Mouse (Mus musculus): ENCODE results near the gene Acsl1.
"Not testable (repeated sequence)": the region's sequence is repeated elsewhere in the genome, so short reads cannot be mapped to it uniquely, and the experiment has no call there.

Acsl1 gene

DNA sequence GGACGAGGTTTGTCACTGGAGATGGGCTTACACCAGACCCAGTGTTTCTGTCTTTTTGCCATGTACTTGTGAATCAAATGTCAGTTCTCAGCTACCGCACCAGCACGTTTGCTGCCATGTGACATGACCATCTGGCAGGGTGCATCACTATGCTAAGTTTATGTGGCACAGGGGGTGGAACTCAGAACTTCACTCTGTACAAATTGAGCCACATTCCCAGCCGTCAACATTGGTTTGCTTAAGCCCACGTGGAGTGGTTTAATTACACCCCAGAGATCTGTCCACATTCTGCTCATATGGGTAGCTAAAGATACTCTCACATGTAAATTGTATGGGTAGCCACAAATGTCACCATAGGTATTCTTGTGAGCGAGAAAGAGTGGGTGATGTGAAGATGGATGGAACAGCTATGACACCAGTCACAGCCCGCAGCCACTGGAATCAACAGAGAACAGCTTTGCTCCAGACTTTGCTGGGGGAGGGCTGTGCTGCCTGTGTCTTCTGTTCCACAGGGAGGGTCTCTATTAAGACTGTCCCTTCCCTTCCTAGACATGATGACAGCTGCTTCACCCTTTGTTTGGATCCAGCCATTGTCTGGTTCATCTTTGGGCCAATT, 96.2 kb downstream of the Acsl1 start:
- no peak for DNase-seq

DNA sequence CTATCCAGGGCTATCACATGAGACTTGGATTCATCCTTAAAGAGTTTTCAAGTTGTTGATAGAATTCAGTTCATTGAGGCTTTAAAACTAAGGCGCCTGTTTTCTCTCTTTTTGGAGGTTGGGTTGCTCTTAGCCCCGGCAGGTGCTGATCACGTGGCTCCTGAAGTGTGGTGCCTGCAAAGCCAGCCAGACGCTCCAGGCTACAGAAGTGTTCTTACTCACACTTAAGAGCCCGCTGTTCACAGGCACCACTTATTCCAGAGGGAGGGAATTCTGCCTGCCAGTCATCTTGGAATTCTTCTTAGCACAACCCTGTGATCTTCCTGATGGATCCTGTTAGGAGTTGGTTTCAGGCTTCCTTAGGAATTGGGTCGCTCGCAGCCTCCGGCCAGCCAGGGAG, 97.1 kb downstream of the Acsl1 start:
- no peak for DNase-seq

DNA sequence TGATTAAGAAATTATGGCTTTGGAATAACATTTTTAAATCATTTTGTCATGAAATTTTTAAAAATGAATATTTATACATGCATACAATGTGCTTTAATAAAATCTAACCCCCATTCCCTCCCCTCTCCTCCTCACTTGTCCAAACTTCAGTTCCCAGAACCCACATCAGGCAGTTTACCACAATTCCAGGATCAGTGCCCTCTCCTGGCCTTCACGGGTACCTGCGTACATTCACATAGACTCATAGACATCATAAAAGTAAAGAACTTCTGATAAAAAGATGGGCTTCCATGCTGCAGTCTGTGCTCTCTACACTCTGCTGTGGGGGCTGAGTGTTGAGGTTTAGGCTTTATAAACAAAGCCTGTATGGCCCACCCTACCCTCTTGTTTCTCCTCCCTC, 98.1 kb downstream of the Acsl1 start:
- no peak for DNase-seq

DNA sequence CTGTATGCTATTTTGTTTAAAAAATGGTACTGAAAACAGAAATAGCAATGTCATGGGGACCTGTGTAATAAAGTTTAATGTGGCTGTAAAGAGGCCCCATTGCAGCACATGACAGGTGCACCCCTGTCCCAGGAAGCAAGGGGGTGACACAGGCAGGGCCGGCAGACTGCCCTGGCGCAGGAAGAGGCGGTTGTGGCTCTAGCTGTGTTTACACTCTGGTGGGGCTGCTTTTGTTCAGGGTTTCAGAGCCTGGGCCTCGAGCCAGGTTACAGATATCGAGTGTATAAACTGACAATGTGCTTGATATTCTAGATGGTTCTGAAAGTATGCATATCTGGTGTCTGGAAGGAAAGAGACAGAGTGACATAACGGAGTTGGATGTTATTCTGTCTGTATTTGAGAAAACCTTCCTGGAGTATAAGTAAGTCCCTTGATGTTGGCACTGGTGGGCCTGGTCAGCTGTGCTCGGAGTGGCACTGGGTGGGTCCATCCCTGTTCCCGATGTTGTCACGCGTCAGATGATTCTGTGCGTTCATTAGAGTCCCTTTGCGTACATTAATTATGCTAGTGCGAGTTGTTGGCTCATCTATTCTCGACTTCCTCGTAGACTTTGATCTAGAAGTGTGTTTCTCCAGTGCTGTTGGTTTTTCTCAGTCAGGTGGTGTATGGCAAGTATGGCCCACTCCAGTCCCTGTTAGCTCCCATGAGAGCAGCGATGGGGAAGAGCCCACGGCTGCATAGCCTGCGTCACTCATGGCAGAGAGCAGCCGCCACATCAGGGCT, 99.0 kb downstream of the Acsl1 start:
- DNase-seq, result no peak

DNA sequence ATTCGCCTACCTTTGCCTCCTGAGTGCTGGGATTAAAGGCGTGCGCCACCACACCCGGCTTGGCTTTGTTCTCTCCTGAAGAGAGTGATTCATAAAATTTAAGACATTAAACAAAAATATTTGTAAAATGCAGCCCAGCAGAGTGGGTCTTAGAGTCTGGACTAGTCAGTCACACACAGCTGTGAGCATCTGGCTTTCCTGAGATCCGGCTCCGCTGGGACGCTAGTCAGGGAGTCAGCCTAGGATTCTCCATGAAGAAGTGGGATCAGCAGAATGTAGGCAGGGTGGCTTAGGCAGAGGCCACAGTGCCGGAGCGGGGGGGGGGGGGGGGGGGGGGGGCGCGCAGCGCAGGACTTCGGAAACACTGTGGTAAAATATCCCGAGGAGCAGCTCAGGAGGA, 99.8 kb downstream of the Acsl1 start:
- DNase-seq, result no peak

DNA sequence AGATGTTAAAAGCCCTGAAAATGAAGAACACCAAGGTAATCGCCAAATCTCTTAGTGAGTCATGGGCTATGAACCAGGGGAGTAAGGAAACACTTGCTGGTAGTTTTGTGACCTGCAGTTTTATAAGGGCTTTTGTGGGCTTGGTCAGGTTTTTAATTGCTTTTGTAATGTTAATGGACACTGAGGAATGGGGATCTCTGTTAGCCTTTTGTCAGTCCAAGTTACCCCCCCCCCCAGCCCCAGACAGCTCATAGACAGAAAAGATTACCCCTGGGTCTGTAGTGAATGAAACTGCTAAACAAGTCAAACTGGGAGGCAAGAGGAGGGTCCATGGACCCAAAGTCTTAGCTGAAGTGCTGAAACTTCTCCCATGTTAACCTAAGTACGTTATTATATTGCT, 102.6 kb downstream of the Acsl1 start:
- DNase-seq, result no peak

DNA sequence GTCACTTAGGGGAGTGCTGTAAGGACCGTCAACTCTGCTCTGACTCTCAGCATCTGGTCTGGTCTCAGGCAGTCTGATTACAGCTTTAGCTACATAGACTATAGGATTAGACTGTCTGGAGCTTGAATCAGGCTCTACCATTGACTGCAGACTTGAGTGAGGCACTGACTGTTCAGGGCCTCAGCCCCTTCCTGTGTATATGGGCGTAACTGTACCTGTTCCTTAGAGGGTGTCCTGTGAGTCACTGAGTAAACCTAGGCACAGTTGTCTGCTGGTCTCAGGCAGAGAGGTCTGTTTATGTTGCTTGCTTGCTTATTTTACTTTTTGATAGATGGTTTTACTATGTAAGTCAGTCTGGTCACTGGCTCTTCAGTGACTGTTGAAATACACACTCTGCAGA, 103.1 kb downstream of the Acsl1 start:
- no peak for DNase-seq

DNA sequence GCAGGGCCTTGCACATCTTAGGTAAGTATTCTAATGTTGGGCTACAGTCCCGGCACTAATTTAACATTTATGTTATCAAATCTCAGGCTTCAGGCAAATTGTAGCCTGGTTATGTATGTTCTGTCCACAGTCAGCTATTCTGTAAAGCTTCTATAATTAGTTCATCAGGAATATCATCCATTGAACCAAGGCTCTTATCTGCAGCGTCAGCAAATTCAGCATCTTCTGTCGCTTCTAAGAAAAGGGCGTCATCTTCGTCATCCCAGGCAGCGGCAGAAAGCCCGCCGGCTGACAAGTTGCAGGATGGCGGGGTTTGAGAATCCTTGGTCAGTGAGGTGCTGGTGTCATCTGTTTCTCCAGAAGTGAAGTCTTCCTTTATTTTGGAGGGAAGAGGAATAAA, 108.0 kb downstream of the Acsl1 start:
- no peak for DNase-seq

DNA sequence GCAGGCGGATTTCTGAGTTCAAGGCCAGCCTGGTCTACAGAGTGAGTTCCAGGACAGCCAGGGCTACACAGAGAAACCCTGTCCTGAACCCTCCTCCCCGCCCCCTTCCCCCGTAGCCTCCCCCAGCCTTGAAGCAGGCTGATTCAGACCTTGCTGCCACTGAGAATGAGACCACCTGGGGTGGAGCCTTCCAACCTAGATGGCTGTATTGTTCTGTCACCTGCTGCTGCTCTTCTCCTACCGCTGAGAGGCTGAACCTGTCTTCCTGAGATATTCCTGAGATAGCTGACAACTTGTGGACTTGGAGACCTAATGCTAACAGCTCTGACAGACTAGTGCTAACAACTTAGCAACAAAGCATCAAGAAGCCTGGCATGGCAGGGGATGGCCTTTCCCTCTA, 113.5 kb downstream of the Acsl1 start:
- not testable (repeated sequence) for DNase-seq

DNA sequence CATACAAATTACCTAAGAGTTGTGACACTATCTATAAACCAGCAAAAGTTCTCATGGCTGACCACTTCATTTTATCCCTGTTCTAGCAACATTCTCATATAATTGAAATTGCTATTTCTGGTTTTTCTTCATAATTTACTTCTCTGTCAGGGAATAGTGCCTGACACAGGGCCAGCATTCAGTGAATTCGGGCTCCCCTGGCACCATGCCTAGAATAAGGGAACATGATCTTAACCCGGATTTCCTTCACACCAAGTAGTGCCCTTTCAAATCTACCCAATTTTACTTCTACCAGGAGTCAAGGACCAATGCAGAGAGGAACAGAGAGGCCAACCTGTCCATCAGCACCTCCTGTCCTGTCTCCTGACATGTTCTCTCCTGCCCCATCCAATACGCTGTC, 114.7 kb downstream of the Acsl1 start:
- no peak for DNase-seq
